Mouse (Mus musculus) lung, embryonic 16.5 days (tissue): ENCODE measurements around the gene Cdk6. TPM values are rescaled to one million over a fixed set of nuclear protein-coding genes. Genes with fewer than 3 reads are reported as not detected.
"Not testable (repeated sequence)": the region's sequence is repeated elsewhere in the genome, so short reads cannot be mapped to it uniquely, and the experiment has no call there.

ENCODE experiments used
- ATAC-seq: fragments of 200-750 bp; cut with Nextera tagmentation; 2 replicates; pipeline ENCODE4 v1.8.0; 2017; ENCODE audit warnings: low read depth, mild to moderate bottlenecking, moderate library complexity
- H3K27ac ChIP-seq: fragments of 300-500 bp; sonication (generic); 2 replicates; pipeline ENCODE4 v1.5.1; 2014; ENCODE audit warnings: mild to moderate bottlenecking, control low read depth, low read length
- H3K27me3 ChIP-seq: fragments of 300-500 bp; sonication (generic); 2 replicates; pipeline ENCODE4 v1.6.1; 2014; ENCODE audit warnings: low read depth, low read length, mixed read lengths; ENCODE audit not compliant: control insufficient read depth, insufficient read depth
- H3K36me3 ChIP-seq: fragments of 300-500 bp; sonication (generic); 2 replicates; pipeline ENCODE4 v1.6.1; 2014; ENCODE audit warnings: low read length; ENCODE audit not compliant: control insufficient read depth, insufficient read depth
- H3K4me1 ChIP-seq: fragments of 300-500 bp; sonication (generic); replicated peaks from 2 replicates; pipeline ENCODE4 v1.6.1; 2014; ENCODE audit warnings: low read length, mixed read lengths; ENCODE audit not compliant: control insufficient read depth, insufficient read depth
- H3K4me2 ChIP-seq: fragments of 300-500 bp; sonication (generic); 2 replicates; pipeline ENCODE4 v1.6.1; 2014; ENCODE audit warnings: low read depth, low read length, control low read depth
- H3K4me3 ChIP-seq: fragments of 300-500 bp; sonication (generic); 2 replicates; pipeline ENCODE4 v1.5.1; 2014; ENCODE audit warnings: mild to moderate bottlenecking, low read length, control low read depth
- H3K9ac ChIP-seq: fragments of 300-500 bp; sonication (generic); 2 replicates; pipeline ENCODE4 v1.6.1; 2014; ENCODE audit warnings: low read length, control low read depth
- H3K9me3 ChIP-seq: fragments of 300-500 bp; sonication (generic); 2 replicates; pipeline ENCODE4 v1.6.1; 2016; ENCODE audit warnings: low read length; ENCODE audit not compliant: control insufficient read depth
- WGBS: fragments of 180-500 bp; shearing (Covaris S2); extraction: QIAGEN DNeasy Blood & Tissue Kit; methylation state at CpG from one replicate; pipeline ENCODE4 v1.1.7; 2014; 5-methylcytosine and 5-hydroxymethylcytosine counted together
- polyA plus RNA-seq: library from polyadenylated mRNA; unstranded; fragments of >200 nt; fragmentation: Nextera tagmentation; extraction: Ambion mirVana; gene quantifications from 2 replicates; pipeline ENCODE4 v1.2.1, GENCODE M21; 2015

The Cdk6 gene
- polyA plus RNA-seq, 1 experiment from 2014 or later, result 33.7 TPM

- Histone ChIP-seq H3K4me2 (no peak overlapping the region), H3K27ac (no peak overlapping the region), H3K4me1 (peaks cover 5% of the 10 kb centered on the region), H3K4me3 (no peak overlapping the region), H3K9ac (no peak overlapping the region), H3K27me3 (no peaks in the 10 kb centered on the region), H3K36me3 (peaks cover 3% of the 10 kb centered on the region), H3K9me3 (no peaks in the 10 kb centered on the region)
- WGBS, result 88% methylated on average over 9 of the region's 9 CpGs
- ATAC-seq, result no peak
Observed at GRCm38 (mm10) chr5:3515477-3515876, 174.2 kb downstream of the Cdk6 start.

GRCm38 (mm10) chr5:3516481-3517075, 175.3 kb downstream of the Cdk6 start:
- Histone ChIP-seq H3K27ac (no peak overlapping the region), H3K27me3 (no peaks in the 10 kb centered on the region), H3K9me3 (no peaks in the 10 kb centered on the region), H3K4me1 (peaks cover 5% of the 10 kb centered on the region), H3K4me3 (no peak overlapping the region), H3K4me2 (no peak overlapping the region), H3K36me3 (peaks cover 10% of the 10 kb centered on the region), H3K9ac (no peak overlapping the region)
- peak; percentile 86 for ATAC-seq
- WGBS, result 43% methylated on average over 9 of the region's 9 CpGs

- peaks cover 16% of the 10 kb centered on the region for H3K36me3 ChIP-seq
- peaks cover 5% of the 10 kb centered on the region for H3K4me1 ChIP-seq
- H3K27ac ChIP-seq, result no peak overlapping the region
- WGBS, result 84% methylated on average over 18 of the region's 18 CpGs
- no peak overlapping the region for H3K4me3 ChIP-seq
- no peak overlapping the region for H3K9ac ChIP-seq
- no peaks in the 10 kb centered on the region for H3K9me3 ChIP-seq
- no peaks in the 10 kb centered on the region for H3K27me3 ChIP-seq
- ATAC-seq, result no peak
- H3K4me2 ChIP-seq, result no peak overlapping the region
Observed at GRCm38 (mm10) chr5:3520493-3521359, 179.4 kb downstream of the Cdk6 start.

GRCm38 (mm10) chr5:3521741-3522140, 180.5 kb downstream of the Cdk6 start:
- peaks cover 16% of the 10 kb centered on the region for H3K36me3 ChIP-seq

GRCm38 (mm10) chr5:3522826-3523225, 181.5 kb downstream of the Cdk6 start:
- ATAC-seq, result no peak
- Histone ChIP-seq H3K4me3 (no peak overlapping the region), H3K27ac (no peak overlapping the region), H3K27me3 (no peaks in the 10 kb centered on the region), H3K4me2 (no peak overlapping the region), H3K36me3 (peaks cover 16% of the 10 kb centered on the region), H3K4me1 (no peaks in the 10 kb centered on the region), H3K9me3 (no peaks in the 10 kb centered on the region), H3K9ac (no peak overlapping the region)
- 85% methylated on average over 10 of the region's 10 CpGs for WGBS

More at GRCm38 (mm10) chr5:3521741-3522140, 180.5 kb downstream of the Cdk6 start:
- Histone ChIP-seq H3K9ac (no peak overlapping the region), H3K4me1 (no peaks in the 10 kb centered on the region), H3K4me2 (no peak overlapping the region), H3K27ac (no peak overlapping the region), H3K4me3 (no peak overlapping the region), H3K27me3 (no peaks in the 10 kb centered on the region), H3K9me3 (no peaks in the 10 kb centered on the region)
- 91% methylated on average over 12 of the region's 12 CpGs for WGBS
- ATAC-seq, result no peak

GRCm38 (mm10) chr5:3527041-3527691, 185.9 kb downstream of the Cdk6 start:
- Histone ChIP-seq H3K4me3 (no peak overlapping the region), H3K36me3 (peaks cover 2% of the 10 kb centered on the region; the same call in 1 of the 2 replicates), H3K27me3 (no peaks in the 10 kb centered on the region), H3K9me3 (no peaks in the 10 kb centered on the region), H3K4me1 (no peaks in the 10 kb centered on the region), H3K9ac (no peak overlapping the region), H3K4me2 (no peak overlapping the region), H3K27ac (no peak overlapping the region)
- 53% methylated on average over 5 of the region's 5 CpGs for WGBS
- ATAC-seq, result 0 out of 2 replicates have a peak, but pooled peaks have one; percentile 45

GRCm38 (mm10) chr5:3529585-3530189, 188.4 kb downstream of the Cdk6 start:
- Histone ChIP-seq H3K27me3 (no peaks in the 10 kb centered on the region), H3K9me3 (no peaks in the 10 kb centered on the region), H3K27ac (no peak overlapping the region), H3K4me3 (no peak overlapping the region), H3K4me1 (no peaks in the 10 kb centered on the region), H3K4me2 (no peak overlapping the region), H3K36me3 (no peaks in the 10 kb centered on the region), H3K9ac (no peak overlapping the region)
- ATAC-seq, result no peak
- 75% methylated on average over 10 of the region's 10 CpGs for WGBS

GRCm38 (mm10) chr5:3532048-3532447, 190.8 kb downstream of the Cdk6 start:
- not testable (repeated sequence) for H3K4me1 ChIP-seq, H3K4me2 ChIP-seq, H3K9ac ChIP-seq, H3K4me3 ChIP-seq, H3K27me3 ChIP-seq, H3K9me3 ChIP-seq, ATAC-seq, H3K27ac ChIP-seq, H3K36me3 ChIP-seq
